22 mouse cellular contexts compared by ENCODE assay signal in the genomic region with DNA sequence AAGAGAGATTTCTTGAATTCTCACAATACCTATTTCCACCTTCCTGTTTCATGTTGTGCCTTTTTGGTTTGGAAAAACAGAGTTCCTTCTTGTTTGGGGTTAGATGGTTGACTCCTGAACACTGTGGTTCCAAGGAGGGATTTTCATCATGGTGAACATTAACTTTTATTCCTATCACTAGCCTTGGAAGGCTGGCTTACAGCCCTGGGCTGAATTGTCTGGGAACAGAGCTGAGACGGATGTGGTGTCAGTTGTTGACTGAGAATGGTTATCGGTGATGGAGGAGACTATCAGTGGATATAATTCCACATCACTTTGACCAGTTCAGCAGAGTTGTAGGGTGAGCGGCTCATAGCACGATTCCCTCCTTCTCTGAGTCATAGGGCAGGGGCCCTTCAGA.
DNase-seq lines count a peak whose midpoint lies in the region; ATAC-seq lines count a peak whose summit lies in the region.
"Had no signal": no experiment of that assay in that cellular context is flagged by ENCODE, and none has a peak within 500 bp of the region (broad histone marks: within the 10 kb centered on the region; RNA-seq: fewer than 3 reads in every experiment).

No protein-coding gene starts in this region.

- no peak overlapping the region for H3K9ac ChIP-seq in kidney, embryonic 14.5 days (ENCODE audit: low read depth, low read length)
- H3K9ac ChIP-seq in kidney, embryonic 15.5 days, result no peak overlapping the region
- H3K9ac ChIP-seq: forebrain, embryonic 13.5 days; forebrain, postnatal 0 days; heart, embryonic 13.5 days; hindbrain, embryonic 12.5 days had no signal

- no peaks in the 10 kb centered on the region for H3K36me3 ChIP-seq in kidney, embryonic 14.5 days (ENCODE audit: control insufficient read depth, insufficient read depth, low read length)
- H3K36me3 ChIP-seq in kidney, embryonic 15.5 days, result no peaks in the 10 kb centered on the region
- H3K36me3 ChIP-seq: embryonic facial prominence, embryonic 10.5 days; heart, embryonic 13.5 days; hindbrain, embryonic 12.5 days had no signal

- H3K9me3 ChIP-seq in kidney, embryonic 14.5 days (ENCODE audit: control insufficient read depth, low read length), result no peaks in the 10 kb centered on the region
- H3K9me3 ChIP-seq in kidney, embryonic 15.5 days (replicated peaks), result no peaks in the 10 kb centered on the region
- H3K9me3 ChIP-seq: embryonic facial prominence, embryonic 10.5 days; forebrain, embryonic 13.5 days; heart, embryonic 13.5 days; hindbrain, embryonic 12.5 days had no signal

- WGBS in kidney, embryonic 14.5 days, result 85% methylated on average over 4 of the region's 4 CpGs
- 89% methylated on average over 4 of the region's 4 CpGs for WGBS in kidney, embryonic 15.5 days

- no peaks in the 10 kb centered on the region for H3K27me3 ChIP-seq in kidney, embryonic 14.5 days (ENCODE audit: control insufficient read depth, insufficient read depth, low read length)
- no peaks in the 10 kb centered on the region for H3K27me3 ChIP-seq in kidney, embryonic 15.5 days
- H3K27me3 ChIP-seq: CH12.LX; forebrain, embryonic 13.5 days; heart, embryonic 13.5 days; hindbrain, embryonic 12.5 days had no signal

- H3K27ac ChIP-seq in kidney, embryonic 14.5 days (ENCODE audit: low read depth, low read length), result no peak overlapping the region
- H3K27ac ChIP-seq in kidney, embryonic 15.5 days, result 0 out of 2 replicates have a peak overlapping the region, but pooled peaks have one; percentile 42
- H3K27ac ChIP-seq: embryonic facial prominence, embryonic 10.5 days; forebrain, embryonic 13.5 days; gastrocnemius, adult 2 months; heart, embryonic 13.5 days; hindbrain, embryonic 12.5 days had no signal

- no peak for ATAC-seq in kidney, embryonic 14.5 days (ENCODE audit: low FRiP score, low TSS enrichment)
- ATAC-seq in kidney, embryonic 15.5 days (replicated peaks; ENCODE audit: low FRiP score), result no peak
- ATAC-seq: forebrain, embryonic 13.5 days; forebrain, postnatal 0 days had no signal

- H3K4me3 ChIP-seq in kidney, embryonic 14.5 days (ENCODE audit: low read length), result no peak overlapping the region
- H3K4me3 ChIP-seq in kidney, embryonic 15.5 days (replicated peaks), result no peak overlapping the region
- H3K4me3 ChIP-seq: embryonic facial prominence, embryonic 10.5 days; forebrain, embryonic 13.5 days; gastrocnemius, adult 2 months; heart, embryonic 13.5 days; hindbrain, embryonic 12.5 days had no signal

- peaks cover 23% of the 10 kb centered on the region for H3K4me1 ChIP-seq in kidney, embryonic 14.5 days (ENCODE audit: control insufficient read depth, insufficient read depth, low read length)
- H3K4me1 ChIP-seq in kidney, embryonic 15.5 days, result peaks cover 35% of the 10 kb centered on the region

- DNase-seq in kidney, adult 11 months, result peak; percentile 48
- no peak for DNase-seq in kidney, postnatal 14 days
- peak; percentile 79 for DNase-seq in kidney, adult 9 months
- no peak for DNase-seq in layer of hippocampus, postnatal 25 days (ENCODE audit: extremely low spot score in 1 of 2, low spot score in 1 of 2)
- no peak for DNase-seq in lung, adult 18-20 months
- DNase-seq: adrenal gland, adult 2 months; adrenal gland, postnatal 25 days; cerebellum, adult 18-20 months; cerebellum, adult 9-11 months; cerebellum, postnatal 36 days; forebrain, postnatal 0 days; gastrocnemius, adult 2 months; gastrocnemius, postnatal 25 days; heart, postnatal 10 days; heart, postnatal 4 days had no signal

- no peak overlapping the region for H3K4me2 ChIP-seq in kidney, embryonic 14.5 days (replicated peaks; ENCODE audit: low read depth, low read length)
- H3K4me2 ChIP-seq in kidney, embryonic 15.5 days, result no peak overlapping the region
- H3K4me2 ChIP-seq: forebrain, embryonic 13.5 days; heart, embryonic 13.5 days; hindbrain, embryonic 12.5 days had no signal

Comparison
In these comparisons a context has a peak if more than half of its experiments do, and no peak if none do; other contexts are left out.
1. DNase-seq: peak in kidney, adult 11 months (single experiment) and kidney, adult 9 months (single experiment); none in kidney, postnatal 14 days (single experiment), layer of hippocampus, postnatal 25 days (0 of 2) and lung, adult 18-20 months (0 of 2).